Mouse (Mus musculus) right cerebral cortex, adult 18-20 months (tissue): Measurements from ENCODE around the gene Adgrg5.

Experiments
- DNase-seq: peaks from one replicate; pipeline ENCODE4 v3.0.0; 2022; ENCODE audit warnings: mixed read lengths

Adgrg5 gene

GRCm38 (mm10) chr8:94923405-94923804 is at the start of gene Adgrg5:
Gene Adgrg5, plus strand, starts transcription at chr8:94923694.
- DNase-seq = no peak

GRCm38 (mm10) chr8:94874358-94874757 is 49.1 kb upstream of the Adgrg5 start:
- peak; percentile 65 for DNase-seq

GRCm38 (mm10) chr8:94875096-94875870 is 48.2 kb upstream of the Adgrg5 start:
- no peak for DNase-seq

GRCm38 (mm10) chr8:94875871-94876150 is 47.7 kb upstream of the Adgrg5 start:
- no peak for DNase-seq

GRCm38 (mm10) chr8:94876197-94876730 is 47.2 kb upstream of the Adgrg5 start, which contains the start of gene Dok4:
Gene Dok4, minus strand, starts transcription at chr8:94876330.
- peak; percentile 80 for DNase-seq

- DNase-seq = no peak
These were observed 46.7 kb upstream of the Adgrg5 start for GRCm38 (mm10) chr8:94876820-94877219.

- no peak for DNase-seq
These were observed 42.8 kb upstream of the Adgrg5 start for GRCm38 (mm10) chr8:94880742-94881141.

- no peak for DNase-seq
These were observed 35.0 kb upstream of the Adgrg5 start for GRCm38 (mm10) chr8:94888383-94889036.

- DNase-seq = no peak
These were observed 30.6 kb upstream of the Adgrg5 start for GRCm38 (mm10) chr8:94892917-94893316.

GRCm38 (mm10) chr8:94899262-94899661 is 24.2 kb upstream of the Adgrg5 start:
- no peak for DNase-seq

GRCm38 (mm10) chr8:94900617-94901016 is 22.9 kb upstream of the Adgrg5 start:
- DNase-seq = no peak

- DNase-seq = no peak
These were observed 22.5 kb upstream of the Adgrg5 start for GRCm38 (mm10) chr8:94901031-94901430.

- DNase-seq = no peak
These were observed 19.8 kb upstream of the Adgrg5 start for GRCm38 (mm10) chr8:94903709-94904108.

GRCm38 (mm10) chr8:94904450-94905175 is 18.9 kb upstream of the Adgrg5 start:
- DNase-seq = peak; percentile 35

GRCm38 (mm10) chr8:94907591-94908300 is 15.7 kb upstream of the Adgrg5 start:
- DNase-seq = peak; percentile 22

- peak; percentile 58 for DNase-seq
These were observed 14.6 kb upstream of the Adgrg5 start for GRCm38 (mm10) chr8:94908847-94909246.

- peak; percentile 51 for DNase-seq
These were observed 10.3 kb upstream of the Adgrg5 start for GRCm38 (mm10) chr8:94913061-94913660.

GRCm38 (mm10) chr8:94914256-94914655 is 9.2 kb upstream of the Adgrg5 start:
- DNase-seq = no peak

- no peak for DNase-seq
These were observed 8.8 kb upstream of the Adgrg5 start for GRCm38 (mm10) chr8:94914701-94915101.

GRCm38 (mm10) chr8:94916311-94916959 is 7.1 kb upstream of the Adgrg5 start:
- DNase-seq = no peak

GRCm38 (mm10) chr8:94916960-94917324 is 6.6 kb upstream of the Adgrg5 start:
- DNase-seq = no peak

GRCm38 (mm10) chr8:94917352-94917751 is 6.1 kb upstream of the Adgrg5 start:
- peak; percentile 72 for DNase-seq
